Mouse (Mus musculus) lung, adult 2 months (tissue): Measurements from ENCODE around the gene Spic.

ENCODE experiments used
- CTCF ChIP-seq: fragments of 200-500 bp; IDR thresholded peaks from 2 replicates; pipeline ENCODE4 v1.5.1; 2011; ENCODE audit warnings: mild to moderate bottlenecking, low read length, control low read depth; ENCODE audit not compliant: insufficient read depth
- POLR2A ChIP-seq: fragments of 200-500 bp; IDR thresholded peaks from 2 replicates; pipeline ENCODE4 v1.6.1; 2011; ENCODE audit warnings: low read depth, mild to moderate bottlenecking, control low read depth, low read length, borderline replicate concordance; ENCODE audit errors: extremely low read depth

DNA sequence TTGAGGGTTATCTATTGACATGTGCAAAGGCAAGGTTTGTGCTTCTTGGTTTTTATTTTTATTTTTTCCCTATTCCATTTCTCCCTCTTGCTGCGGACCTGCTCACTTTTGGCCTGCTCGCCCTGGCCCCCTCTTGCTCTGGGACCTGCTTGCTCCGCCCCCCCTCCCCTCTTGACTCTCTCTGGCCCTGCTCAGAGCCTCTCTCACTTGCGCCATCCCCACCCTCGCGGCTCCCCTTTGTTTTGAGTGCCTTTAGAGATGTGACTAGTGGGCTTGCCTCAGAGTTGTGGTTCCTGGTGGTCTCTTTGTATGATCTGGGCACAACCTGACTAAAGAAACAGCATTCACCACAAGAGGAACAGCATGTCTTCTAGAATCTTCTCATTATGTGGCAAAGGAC is 16.1 kb upstream of the Spic start:
- TF ChIP-seq CTCF (no peak), POLR2A (no peak)
